In the genomic region with DNA sequence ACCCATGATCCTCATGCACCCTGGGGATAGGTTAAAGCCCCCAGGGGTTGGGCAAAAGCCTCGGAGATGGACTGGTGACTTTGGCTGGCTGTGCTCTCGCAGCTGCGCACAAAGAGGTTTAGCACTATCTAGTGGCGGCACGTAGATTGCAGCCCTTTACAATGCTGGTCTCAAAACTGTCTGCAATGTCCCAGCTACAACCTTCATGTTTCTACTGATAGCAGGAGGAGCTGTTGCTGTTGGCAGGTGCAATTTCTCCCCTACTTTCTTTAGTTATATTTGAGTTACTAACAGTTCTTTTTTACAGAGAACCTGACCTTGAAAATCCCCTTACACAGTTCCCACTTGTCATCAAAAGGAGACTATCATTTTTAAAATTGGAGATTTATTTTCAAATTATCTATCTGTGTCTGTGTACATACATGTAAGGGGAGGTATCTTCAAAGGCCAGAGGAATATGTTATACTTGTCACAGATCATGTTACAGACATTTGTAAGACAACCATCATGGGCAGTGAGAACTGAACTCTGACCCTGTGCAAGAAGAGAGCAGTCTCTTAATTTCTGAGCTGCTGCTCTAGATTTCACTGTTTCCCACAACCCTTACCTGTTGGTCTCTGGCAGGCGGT, we compare ENCODE assay signal across 8 mouse cellular contexts.
A peak's percentile ranks its signal among the peaks of the same experiment; 100 is the strongest.
DNase-seq lines count a peak whose midpoint lies in the region; ATAC-seq and TF ChIP-seq lines count a peak whose summit lies in the region.

No protein-coding gene starts in this region.

- TF ChIP-seq CTCF in liver, postnatal 0 days (IDR thresholded peaks at IDR 0.05; ENCODE audit: low read depth): peak; percentile 47

- no peaks in the 10 kb centered on the region for H3K27me3 ChIP-seq in kidney, embryonic 15.5 days
- H3K27me3 ChIP-seq in liver, postnatal 0 days (ENCODE audit: insufficient read depth, low read length): no peaks in the 10 kb centered on the region
- H3K27me3 ChIP-seq in stomach, embryonic 14.5 days (ENCODE audit: control insufficient read depth, insufficient read depth, low read length): no peaks in the 10 kb centered on the region

- ATAC-seq in kidney, embryonic 15.5 days (replicated peaks; ENCODE audit: low FRiP score): peak; percentile 91
- peak; percentile 31; the same call in 1 of the 2 replicates for ATAC-seq in liver, postnatal 0 days
- ATAC-seq in stomach, embryonic 14.5 days (ENCODE audit: insufficient number of reproducible peaks, insufficient read depth, low FRiP score, low read depth): peak; percentile 65; the same call in 1 of the 2 replicates

- TF ChIP-seq EP300 in liver, postnatal 0 days (IDR thresholded peaks at IDR 0.05; ENCODE audit: low read depth): no peak

- H3K4me1 ChIP-seq in kidney, embryonic 15.5 days: no peaks in the 10 kb centered on the region
- no peaks in the 10 kb centered on the region for H3K4me1 ChIP-seq in liver, postnatal 0 days (ENCODE audit: insufficient read depth)
- H3K4me1 ChIP-seq in stomach, embryonic 14.5 days (ENCODE audit: control insufficient read depth, insufficient read depth, low read length): no peaks in the 10 kb centered on the region

- 12% methylated on average over 6 of the region's 6 CpGs for WGBS in kidney, embryonic 15.5 days
- WGBS in liver, postnatal 0 days (ENCODE audit: insufficient replicate concordance): 12% methylated on average over 5 of the region's 6 CpGs
- 13% methylated on average over 5 of the region's 6 CpGs for WGBS in stomach, embryonic 14.5 days

- H3K9me3 ChIP-seq in kidney, embryonic 15.5 days (replicated peaks): no peaks in the 10 kb centered on the region
- H3K9me3 ChIP-seq in liver, postnatal 0 days (ENCODE audit: low read length): no peaks in the 10 kb centered on the region
- H3K9me3 ChIP-seq in stomach, embryonic 14.5 days (ENCODE audit: control insufficient read depth, low read depth, low read length): no peaks in the 10 kb centered on the region

- H3K9ac ChIP-seq in kidney, embryonic 15.5 days: no peak overlapping the region
- no peak overlapping the region for H3K9ac ChIP-seq in liver, postnatal 0 days (replicated peaks)
- no peak overlapping the region for H3K9ac ChIP-seq in stomach, embryonic 14.5 days (replicated peaks; ENCODE audit: low read depth, low read length)

- no peak overlapping the region for H3K4me2 ChIP-seq in kidney, embryonic 15.5 days
- no peak overlapping the region for H3K4me2 ChIP-seq in liver, postnatal 0 days (ENCODE audit: low read depth, low read length)
- no peak overlapping the region for H3K4me2 ChIP-seq in stomach, embryonic 14.5 days (replicated peaks; ENCODE audit: low read depth, low read length)

- no peak overlapping the region for H3K4me3 ChIP-seq in kidney, embryonic 15.5 days (replicated peaks)
- H3K4me3 ChIP-seq in liver, postnatal 0 days (ENCODE audit: low read depth, low read length): no peak overlapping the region
- no peak overlapping the region for H3K4me3 ChIP-seq in stomach, embryonic 14.5 days (ENCODE audit: low read depth, low read length)

- no peak overlapping the region for H3K27ac ChIP-seq in kidney, embryonic 15.5 days
- no peak overlapping the region for H3K27ac ChIP-seq in liver, postnatal 0 days (ENCODE audit: low read depth)
- H3K27ac ChIP-seq in stomach, embryonic 14.5 days (ENCODE audit: low read length): no peak overlapping the region

- DNase-seq in adrenal gland, adult 2 months: peak; percentile 10
- DNase-seq in adrenal gland, adult 18-20 months (ENCODE audit: low spot score in 2 of 2): no peak
- DNase-seq in urinary bladder, postnatal 14 days (ENCODE audit: low spot score): peak; percentile 2
- DNase-seq in urinary bladder, adult 2 months (ENCODE audit: low spot score): no peak
- DNase-seq in liver, postnatal 0 days: no peak
- no peak for DNase-seq in thymus, postnatal 36 days

- no peaks in the 10 kb centered on the region for H3K36me3 ChIP-seq in kidney, embryonic 15.5 days
- no peaks in the 10 kb centered on the region for H3K36me3 ChIP-seq in liver, postnatal 0 days (replicated peaks; ENCODE audit: insufficient read depth, low read length)
- no peaks in the 10 kb centered on the region for H3K36me3 ChIP-seq in stomach, embryonic 14.5 days (ENCODE audit: control insufficient read depth, insufficient read depth, low read length)

Comparison
In these comparisons a context has a peak if more than half of its experiments do, and no peak if none do; other contexts are left out.
1. DNase-seq: peak in adrenal gland, adult 2 months (single experiment) and urinary bladder, postnatal 14 days (single experiment); none in adrenal gland, adult 18-20 months (0 of 2), urinary bladder, adult 2 months (single experiment), liver, postnatal 0 days (single experiment) and thymus, postnatal 36 days (0 of 2).
2. ATAC-seq: peak in every context shown above with its lines; median percentile 91 in kidney, embryonic 15.5 days; 65 in stomach, embryonic 14.5 days; 31 in liver, postnatal 0 days.